Mouse (Mus musculus): ENCODE results near the gene Vmn1r199. TPM values are rescaled to one million over a fixed set of nuclear protein-coding genes. Genes with fewer than 3 reads are reported as not detected.
"Not testable (repeated sequence)": the region's sequence is repeated elsewhere in the genome, so short reads cannot be mapped to it uniquely, and the experiment has no call there.

Gene Vmn1r199
- not detected in 2 replicates for polyA plus RNA-seq (2012; rRNA removed)

DNA sequence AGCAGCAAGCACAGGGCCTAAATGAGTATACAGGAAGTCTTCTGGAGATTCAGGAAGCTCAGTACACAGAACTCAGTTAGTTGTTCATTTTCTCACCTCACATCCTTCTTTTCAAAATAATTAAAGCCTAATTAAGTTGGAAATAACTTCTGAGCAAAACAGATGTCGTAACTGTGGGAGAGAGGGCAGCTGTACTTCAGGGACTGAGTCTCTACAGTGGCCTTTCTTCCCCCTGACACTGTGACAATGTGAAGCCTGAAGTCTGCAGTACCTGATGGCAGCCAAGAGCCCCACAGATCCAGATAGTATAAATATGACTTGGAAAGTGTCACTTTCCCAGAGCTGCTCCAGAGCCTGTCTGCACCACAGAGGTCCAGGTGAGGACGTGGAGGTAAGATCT is at the start of gene Vmn1r199:
Gene Vmn1r199, plus strand, starts transcription at position 301 of the 400 bp plus-strand sequence.
- DNase-seq (ENCODE audit: low spot score): no peak

DNA sequence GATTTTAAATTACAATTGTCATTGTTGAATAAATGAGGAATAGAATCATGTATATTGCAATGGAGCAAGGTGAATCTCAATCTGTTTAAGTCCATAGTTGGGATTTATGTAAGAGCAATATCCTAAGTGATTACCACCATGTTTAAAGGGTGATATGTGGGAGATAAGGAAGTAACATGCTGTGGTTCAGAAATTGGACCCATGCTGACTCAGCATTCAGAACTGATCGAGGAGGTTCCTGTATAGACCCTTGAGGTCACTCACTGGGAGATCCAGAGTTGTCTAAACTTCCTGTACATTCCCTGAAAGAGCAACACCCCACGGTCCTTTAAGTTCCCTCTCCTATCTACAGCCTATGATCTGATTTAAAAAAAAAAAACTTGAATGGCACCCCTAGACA is 46.3 kb upstream of the Vmn1r199 start:
- no peak for DNase-seq (ENCODE audit: low spot score)

DNA sequence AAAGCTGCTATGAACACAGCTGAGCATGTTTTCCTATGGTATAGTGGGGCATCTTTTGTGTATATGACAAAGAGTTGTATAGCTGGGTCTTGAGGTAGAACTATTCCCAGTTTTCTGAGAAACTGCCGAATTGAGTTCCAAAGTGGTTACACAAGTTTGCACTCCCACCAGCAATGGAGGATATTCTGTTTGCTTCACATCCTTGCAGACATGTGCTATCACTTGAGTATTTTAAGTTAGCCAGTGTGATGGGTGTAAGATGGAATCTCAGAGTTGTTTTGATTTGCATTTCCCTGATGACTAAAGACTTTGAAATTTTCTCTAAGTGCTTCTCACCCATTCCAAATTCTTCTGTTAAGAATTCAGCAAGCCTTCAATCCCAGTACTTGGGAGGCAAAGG is 44.1 kb upstream of the Vmn1r199 start:
- DNase-seq (ENCODE audit: low spot score): no peak

DNA sequence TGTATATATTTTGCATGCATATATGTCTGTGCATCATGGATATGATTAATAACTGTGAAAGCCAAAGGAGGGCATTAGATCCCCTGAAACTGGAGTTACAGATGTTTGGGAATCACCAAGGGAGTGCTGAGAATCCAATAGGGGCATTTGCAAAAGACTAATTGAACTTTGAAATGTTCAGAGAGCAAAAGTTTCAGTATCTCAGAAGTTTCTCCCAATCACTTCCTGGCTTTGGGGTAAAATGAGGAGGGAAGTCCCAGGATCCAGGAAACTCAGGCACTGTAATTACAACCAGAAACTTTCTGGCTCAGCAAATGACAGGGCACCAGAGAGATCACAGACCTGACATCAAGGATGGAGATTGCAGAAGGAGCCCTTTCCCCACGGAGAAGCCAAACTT is 29.6 kb upstream of the Vmn1r199 start, which contains the start of gene Vmn1r198:
Gene Vmn1r198, plus strand, starts transcription at position 301 of the 400 bp plus-strand sequence.
- DNase-seq (ENCODE audit: low spot score): no peak

DNA sequence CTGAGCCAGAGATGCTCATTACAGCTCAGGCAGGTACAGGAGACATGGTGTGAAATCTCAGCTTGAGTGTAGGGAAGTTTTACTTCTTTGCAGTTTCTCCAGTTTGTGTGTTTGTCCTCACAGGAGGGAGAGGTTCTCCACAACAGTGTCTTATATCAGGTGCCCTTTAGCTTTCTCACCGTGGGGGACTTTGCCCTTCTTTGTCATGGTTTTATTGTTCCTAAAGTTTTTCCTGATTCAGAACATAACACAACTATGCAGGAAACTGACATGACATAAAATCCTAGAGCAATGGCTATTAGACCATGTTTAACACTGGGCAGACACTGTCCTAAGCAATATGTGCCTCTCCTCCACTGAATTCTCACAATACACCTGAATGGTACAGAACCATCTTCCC is 28.8 kb upstream of the Vmn1r199 start:
- DNase-seq (ENCODE audit: low spot score): no peak

DNA sequence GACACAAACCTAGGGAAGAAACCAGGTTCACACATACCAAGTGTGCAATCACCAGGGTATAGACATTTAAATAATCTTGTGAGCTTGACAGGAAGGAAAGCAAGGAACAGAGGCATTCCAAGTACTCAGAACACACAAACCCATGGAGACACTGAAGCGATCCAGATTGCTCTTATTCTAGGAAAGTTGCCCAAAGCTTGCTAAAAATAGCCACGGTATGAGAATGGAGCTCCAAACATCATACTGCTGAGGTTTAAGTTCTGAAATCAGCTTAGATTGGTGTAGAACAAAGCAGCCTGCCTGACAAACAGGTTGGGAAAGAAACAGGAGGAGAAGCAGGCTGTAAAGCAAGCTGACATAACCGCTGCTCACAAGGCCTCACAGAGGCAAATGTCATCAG is 1.5 kb downstream of the Vmn1r199 start:
- not testable (repeated sequence) for DNase-seq (ENCODE audit: low spot score)

DNA sequence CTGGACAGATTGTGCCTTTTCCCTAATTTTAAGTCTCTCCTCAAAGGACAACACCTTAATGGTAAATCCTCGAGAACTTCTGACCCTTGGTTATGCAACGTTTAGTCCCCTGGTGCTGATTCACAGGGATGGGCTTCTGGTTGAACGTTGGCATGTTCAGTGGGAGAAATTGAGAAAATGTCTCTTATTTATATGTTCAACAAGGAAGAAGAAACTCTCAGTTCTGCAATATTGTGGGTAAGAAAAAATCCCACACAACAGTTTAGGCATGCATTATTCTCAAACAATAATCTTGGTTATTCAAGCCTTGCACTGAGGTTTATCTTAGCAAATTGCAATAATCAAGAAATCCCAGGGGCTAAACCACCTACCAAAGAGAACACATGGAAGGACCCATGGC is 3.8 kb downstream of the Vmn1r199 start:
- no peak for DNase-seq (ENCODE audit: low spot score)

DNA sequence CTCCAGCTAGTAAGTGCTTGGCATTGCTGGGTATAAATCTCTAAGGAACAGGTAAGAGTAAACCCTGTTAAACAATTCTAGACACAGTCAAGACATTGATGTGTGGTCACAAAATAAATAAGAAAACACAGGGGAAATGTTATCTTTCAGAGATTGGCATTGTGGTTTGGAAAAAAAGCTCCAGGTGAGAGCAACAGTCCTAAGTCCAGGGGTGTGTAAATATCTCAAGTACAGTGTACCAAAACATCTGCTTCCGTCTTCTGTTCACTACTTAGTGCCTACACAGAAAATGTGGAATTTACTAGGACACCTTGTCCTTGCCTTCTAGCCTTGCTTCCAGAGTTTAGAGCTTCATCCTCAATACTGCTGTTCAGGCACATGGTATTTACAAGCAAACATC is 7.4 kb downstream of the Vmn1r199 start:
- no peak for DNase-seq (ENCODE audit: low spot score)

DNA sequence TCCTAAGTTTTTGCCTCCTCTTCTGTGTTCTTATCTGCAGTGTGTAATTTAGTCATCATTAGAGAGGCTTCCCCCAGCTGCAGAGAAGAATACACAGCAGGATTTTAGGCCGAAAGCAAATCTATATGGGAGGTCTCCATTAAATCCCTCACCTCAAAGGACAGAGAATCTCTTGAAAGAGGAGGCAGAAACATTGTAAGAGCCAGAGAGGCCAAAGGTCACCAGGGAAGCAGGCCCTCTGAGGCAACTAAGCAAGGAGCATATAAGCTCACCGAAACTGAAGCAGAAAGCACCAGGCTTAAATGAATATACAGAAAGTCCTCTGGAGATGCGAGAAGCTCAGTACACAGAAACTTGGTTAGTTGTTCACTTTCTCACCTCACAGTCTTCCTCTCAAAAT is 10.5 kb downstream of the Vmn1r199 start, which contains the start of gene Vmn1r200:
Gene Vmn1r200, plus strand, starts transcription at position 301 of the 400 bp plus-strand sequence.
- DNase-seq (ENCODE audit: low spot score): no peak

DNA sequence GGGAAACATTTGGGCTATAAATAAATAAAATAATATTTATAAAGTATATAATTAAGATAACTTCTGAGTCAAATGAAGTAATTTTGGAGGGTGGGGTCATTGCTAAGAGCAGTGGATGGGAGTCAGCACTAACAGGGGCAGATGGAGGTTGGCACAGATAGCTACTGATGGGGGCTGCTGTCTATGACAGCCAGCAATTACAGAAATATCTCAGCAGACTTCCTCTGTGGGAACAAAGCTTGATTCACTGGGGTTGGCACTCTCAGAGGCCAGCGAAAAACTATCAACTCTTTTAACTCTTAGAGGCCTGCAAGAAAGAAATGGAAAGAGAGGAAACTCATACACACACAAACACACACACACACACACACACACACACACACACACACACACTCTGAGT is 23.4 kb downstream of the Vmn1r199 start:
- no peak for DNase-seq (ENCODE audit: low spot score)

Other genes with a start within 250 kb of the Vmn1r199 start
- gene Vmn1r191, start 195.8 kb upstream of the Vmn1r199 start, polyA plus RNA-seq (2012; rRNA removed): not detected in 2 replicates
- gene Vmn1r192, start 188.7 kb upstream of the Vmn1r199 start, polyA plus RNA-seq (2012; rRNA removed): not detected in 2 replicates
- gene Vmn1r193, start 156.7 kb upstream of the Vmn1r199 start, polyA plus RNA-seq (2012; rRNA removed): not detected in 2 replicates
- not detected in 2 replicates for gene Vmn1r194, start 135.6 kb upstream of the Vmn1r199 start, polyA plus RNA-seq (2012; rRNA removed)
- not detected in 2 replicates for gene Vmn1r195, start 109.3 kb upstream of the Vmn1r199 start, polyA plus RNA-seq (2012; rRNA removed)
- gene Vmn1r196, start 89.9 kb upstream of the Vmn1r199 start, polyA plus RNA-seq (2012; rRNA removed): not detected in 2 replicates
- not detected in 2 replicates for gene Vmn1r197, start 55.2 kb upstream of the Vmn1r199 start, polyA plus RNA-seq (2012; rRNA removed)
- not detected in 2 replicates for gene Vmn1r198, start 29.5 kb upstream of the Vmn1r199 start, polyA plus RNA-seq (2012; rRNA removed)
- gene Vmn1r200, start 10.6 kb downstream of the Vmn1r199 start, polyA plus RNA-seq (2012; rRNA removed): not detected in 2 replicates
- gene Vmn1r201, start 92.1 kb downstream of the Vmn1r199 start, polyA plus RNA-seq (2012; rRNA removed): not detected in 2 replicates
- 0.01 TPM in 1 of 2 replicates, not detected in the other for gene Vmn1r202, start 125.6 kb downstream of the Vmn1r199 start, polyA plus RNA-seq (2012; rRNA removed)
- not detected in 2 replicates for gene Vmn1r203, start 138.3 kb downstream of the Vmn1r199 start, polyA plus RNA-seq (2012; rRNA removed)
- not detected in 2 replicates for gene Vmn1r204, start 173.4 kb downstream of the Vmn1r199 start, polyA plus RNA-seq (2012; rRNA removed)
- not detected in 2 replicates for gene Vmn1r205, start 213.2 kb downstream of the Vmn1r199 start, polyA plus RNA-seq (2012; rRNA removed)
- not detected in 2 replicates for gene Vmn1r206, start 244.4 kb downstream of the Vmn1r199 start, polyA plus RNA-seq (2012; rRNA removed)